In genomic region chr11:109717448-109717847, GRCm38 (mm10) we compare ENCODE assay signal across 14 mouse cellular contexts. TPM values are rescaled to one million over a fixed set of nuclear protein-coding genes. Genes with fewer than 3 reads are reported as not detected.
DNase-seq lines count a peak whose midpoint lies in the region; TF ChIP-seq lines count a peak whose summit lies in the region.
"Had no signal": no experiment of that assay in that cellular context is flagged by ENCODE, and none has a peak within 500 bp of the region (broad histone marks: within the 10 kb centered on the region; RNA-seq: fewer than 3 reads in every experiment).

No protein-coding gene starts in this region.

- 55% methylated on average over 5 of the region's 5 CpGs for WGBS in liver, adult 2 months

- H3K79me2 ChIP-seq in liver, adult 2 months (ENCODE audit: control insufficient read depth, insufficient read depth, low read length): peaks cover 27% of the 10 kb centered on the region

- peaks cover 5% of the 10 kb centered on the region for H3K36me3 ChIP-seq in liver, adult 2 months (ENCODE audit: control insufficient read depth, insufficient read depth, low read length)
- H3K36me3 ChIP-seq: lung, embryonic 15.5 days had no signal

- no peak for DNase-seq in gastrocnemius, adult 2 months
- no peak for DNase-seq in gastrocnemius, postnatal 10 days
- DNase-seq in liver, adult 2 months (ENCODE audit: extremely low read depth, low read depth, low spot score): peak; percentile 51
- DNase-seq in liver: no peak
- peak; percentile 11 to 43 for DNase-seq in left cerebral cortex, adult 2 months (ENCODE audit: extremely low spot score in 1 of 2, low spot score in 2 of 2)
- DNase-seq in right cerebral cortex, postnatal 36 days (ENCODE audit: low spot score in 2 of 2): peak; percentile 20 to 69
- DNase-seq in c-Kit-positive CD71-positive TER-119-positive erythroid progenitor cells, embryonic 14.5 days (ENCODE audit: low spot score): no peak
- DNase-seq: cerebellum, adult 18-20 months; gastrocnemius, postnatal 36 days; heart, postnatal 4 days; thymus, postnatal 14 days had no signal

- H3K9ac ChIP-seq in liver, adult 2 months (ENCODE audit: low read depth, low read length): no peak overlapping the region
- H3K9ac ChIP-seq: lung, embryonic 15.5 days had no signal

- intact Hi-C loops in gastrocnemius, adult 2 months (cut with DNase I): no loop called here
- intact Hi-C loops in left cerebral cortex, adult 2 months (cut with DNase I): loop anchor here (1.0 to 10.0 kb wide), 2 partner anchors 76 to 437 kb away; no protein-coding TSS in a partner anchor

- peak overlapping the region; percentile 56 for H3K27ac ChIP-seq in gastrocnemius, adult 2 months
- H3K27ac ChIP-seq in liver, adult 2 months (replicated peaks; ENCODE audit: insufficient read depth, low read depth, low read length): peak overlapping the region; percentile 24; the same call in 1 of the 2 replicates
- peak overlapping the region; percentile 85 for H3K27ac ChIP-seq in left cerebral cortex, adult 2 months
- H3K27ac ChIP-seq: kidney, postnatal 0 days; lung, embryonic 15.5 days had no signal

- H3K4me3 ChIP-seq in gastrocnemius, adult 2 months: no peak overlapping the region
- H3K4me3 ChIP-seq in liver, adult 2 months (ENCODE audit: insufficient read depth, low read depth, low read length): no peak overlapping the region
- no peak overlapping the region for H3K4me3 ChIP-seq in left cerebral cortex, adult 2 months
- H3K4me3 ChIP-seq: lung, embryonic 15.5 days had no signal

- TF ChIP-seq CTCF in gastrocnemius, adult 2 months (IDR thresholded peaks at IDR 0.05): no peak
- TF ChIP-seq CTCF in liver, adult 2 months (IDR thresholded peaks at IDR 0.05; ENCODE audit: low read depth, low read length): no peak
- no peak for TF ChIP-seq CTCF in left cerebral cortex, adult 2 months (IDR thresholded peaks at IDR 0.05)

- peaks cover 17% of the 10 kb centered on the region for H3K4me1 ChIP-seq in liver, adult 2 months (ENCODE audit: control insufficient read depth, insufficient read depth, low read length)

- no peaks in the 10 kb centered on the region for H3K27me3 ChIP-seq in liver, adult 2 months (ENCODE audit: control insufficient read depth, insufficient read depth, low read length)
- H3K27me3 ChIP-seq: lung, embryonic 15.5 days had no signal

- TF ChIP-seq POLR2A in liver, adult 2 months (IDR thresholded peaks at IDR 0.05; ENCODE audit: extremely low read depth, insufficient read depth, low read length): no peak

RNA-seq across cellular contexts. Expression of gene Fam20a, which starts 4.6 kb away (rescaled TPM):
- 1 to 10 TPM; 1.2 to 2.7 TPM for total RNA-seq in gastrocnemius, adult 2 months (2021)
- 1 to 10 TPM; 4.6 to 7.5 TPM for total RNA-seq in gastrocnemius, postnatal 10 days (2021)
- total RNA-seq in liver, adult 2 months (2014; rRNA removed): 6.9 and 13.2 TPM in 2 replicates
- polyA plus RNA-seq in liver, adult 2 months (2012; rRNA removed): 30.6 and 34.8 TPM in 2 replicates
- total RNA-seq in left cerebral cortex, adult 2 months (2021): 10 to 100 TPM; 14.7 to 17.8 TPM
- total RNA-seq: MEL had no signal

Comparison
In these comparisons a context has a peak if more than half of its experiments do, and no peak if none do; other contexts are left out.
1. DNase-seq: peak in liver, adult 2 months (single experiment), left cerebral cortex, adult 2 months (2 of 2) and right cerebral cortex, postnatal 36 days (2 of 2); none in gastrocnemius, adult 2 months (single experiment), gastrocnemius, postnatal 10 days (single experiment), liver (single experiment) and c-Kit-positive CD71-positive TER-119-positive erythroid progenitor cells, embryonic 14.5 days (single experiment).
2. H3K27ac ChIP-seq: peak in every context shown above with its lines; median percentile 85 in left cerebral cortex, adult 2 months; 56 in gastrocnemius, adult 2 months; 24 in liver, adult 2 months.